Mouse (Mus musculus) lung, adult 2 months (tissue): Measurements from ENCODE around the gene Trp53. TPM values are rescaled to one million over a fixed set of nuclear protein-coding genes. Genes with fewer than 3 reads are reported as not detected.
"Not testable (repeated sequence)": the region's sequence is repeated elsewhere in the genome, so short reads cannot be mapped to it uniquely, and the experiment has no call there.

Source experiments
- DNase-seq: peaks from one replicate; pipeline ENCODE4 v3.0.0; 2022
- H3K4me1 ChIP-seq: fragments of 200-500 bp; 2 replicates; pipeline ENCODE4 v1.6.1; 2011; ENCODE audit warnings: low read length; ENCODE audit not compliant: control insufficient read depth, insufficient read depth
- H3K4me3 ChIP-seq: fragments of 200-500 bp; replicated peaks from 2 replicates; pipeline ENCODE3; 2011; ENCODE audit warnings: low read depth, mild to moderate bottlenecking, control low read depth, low read length; ENCODE audit errors: extremely low read depth
- CTCF ChIP-seq: fragments of 200-500 bp; IDR thresholded peaks from 2 replicates; pipeline ENCODE4 v1.5.1; 2011; ENCODE audit warnings: mild to moderate bottlenecking, low read length, control low read depth; ENCODE audit not compliant: insufficient read depth
- POLR2A ChIP-seq: fragments of 200-500 bp; IDR thresholded peaks from 2 replicates; pipeline ENCODE4 v1.6.1; 2011; ENCODE audit warnings: low read depth, mild to moderate bottlenecking, control low read depth, low read length, borderline replicate concordance; ENCODE audit errors: extremely low read depth
- WGBS: fragments of 180-500 bp; shearing (Covaris S2); methylation state at CpG from one replicate; pipeline ENCODE4 v1.1.7; 2018; 5-methylcytosine and 5-hydroxymethylcytosine counted together
- polyA plus RNA-seq: library from polyadenylated mRNA; depleted of rRNA; stranded (reverse); fragments of >200 nt; gene quantifications from 2 replicates; pipeline ENCODE4 v1.2.3, GENCODE M21; 2012; rRNA removed

Trp53 gene
- polyA plus RNA-seq, 1 experiment: 75.0 TPM

DNA sequence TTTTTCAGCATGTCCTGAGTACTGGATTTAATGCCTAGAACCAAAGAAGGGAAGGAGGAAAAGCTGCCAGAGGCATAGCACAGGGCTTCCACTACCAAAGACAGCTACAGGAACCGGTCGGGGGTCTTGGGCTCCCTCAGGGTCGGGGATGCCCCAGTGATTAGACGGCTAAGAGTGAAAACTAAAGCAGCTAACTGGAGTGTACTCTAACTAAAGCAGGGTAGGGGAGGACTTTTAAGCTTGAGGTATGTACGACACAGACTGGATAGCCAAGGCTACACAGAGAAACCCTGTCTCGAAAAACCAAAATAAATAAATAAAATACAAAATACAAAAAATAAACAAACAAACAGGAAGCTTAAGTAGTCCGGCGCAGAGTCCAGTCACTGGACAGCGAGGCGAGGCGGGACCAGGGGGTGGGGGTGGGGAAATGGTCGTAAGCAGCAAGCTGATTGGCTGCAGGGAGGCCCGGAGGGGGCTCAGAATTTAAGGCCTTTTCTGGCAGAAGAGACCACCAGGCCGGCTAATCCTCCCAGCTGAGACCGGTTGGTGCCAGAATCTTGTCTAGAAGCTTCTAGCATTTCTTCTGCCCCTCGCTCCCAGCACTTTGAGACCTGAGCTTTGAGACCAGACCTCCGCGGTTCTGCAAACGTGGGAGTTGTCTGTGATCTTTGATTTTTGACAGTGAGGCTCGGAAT lies 41.6 kb downstream of the Trp53 start, which contains the start of gene Sat2:
Sat2 (plus strand) TSS at position 454 of the 698 bp plus-strand sequence.
- 3% methylated on average over 20 of the region's 20 CpGs for WGBS

DNA sequence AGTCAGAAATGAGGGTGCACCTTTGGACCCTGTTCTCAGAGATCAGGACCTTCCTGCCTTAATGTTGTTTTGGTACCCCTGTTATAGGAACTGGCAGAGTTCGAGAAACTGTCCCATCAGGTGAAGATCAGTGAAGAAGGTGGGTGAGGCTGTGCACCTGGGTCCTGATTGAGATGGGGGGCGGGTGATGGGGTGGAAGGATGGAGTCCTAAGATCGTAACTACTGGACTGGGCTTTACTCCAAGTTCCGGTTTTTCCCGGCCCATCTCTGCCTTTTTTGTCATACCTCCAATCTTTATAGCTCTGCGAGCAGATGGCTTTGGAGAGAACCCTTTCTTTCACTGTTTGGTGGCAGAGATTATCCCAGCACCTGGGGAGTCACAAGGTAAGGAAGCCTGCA lies 42.2 kb downstream of the Trp53 start:
- WGBS: 44% methylated on average over 6 of the region's 6 CpGs
- H3K4me3 ChIP-seq: peak overlapping the region; percentile 80
- no peak for DNase-seq
- H3K4me1 ChIP-seq: no peaks in the 10 kb centered on the region; the same call in 1 of the 2 replicates
- TF ChIP-seq POLR2A (no peak), CTCF (no peak)

More for the DNA sequence above, 41.6 kb downstream of the Trp53 start, which contains the start of gene Sat2:
- Histone ChIP-seq H3K4me3 (peak within 1 kb of the TSS; percentile 80), H3K4me1 (no peaks in the 10 kb centered on the region; the same call in 1 of the 2 replicates)
- peak; percentile 57 for DNase-seq
- no peak for TF ChIP-seq CTCF
- peak; percentile 14; the same call in 1 of the 2 replicates for TF ChIP-seq POLR2A

DNA sequence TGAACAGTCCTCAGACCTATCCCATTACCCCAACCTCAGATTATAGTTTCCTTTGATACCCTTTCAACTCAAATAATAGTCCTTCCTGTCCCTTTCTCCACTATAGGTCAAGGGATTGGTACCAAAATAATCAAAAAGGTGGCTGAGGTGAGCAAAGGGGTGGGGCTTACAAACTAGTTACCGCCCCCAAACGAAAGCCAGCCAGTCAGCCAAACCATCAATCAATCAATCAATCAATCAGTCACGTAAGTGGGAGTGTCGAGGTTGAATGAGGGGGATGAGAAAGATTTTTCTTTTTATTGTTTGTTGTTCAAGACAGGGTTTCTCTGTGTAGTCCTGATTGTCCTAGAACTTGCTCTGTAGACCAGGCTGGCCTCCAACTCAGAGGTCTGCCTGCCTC lies 42.8 kb downstream of the Trp53 start:
- TF ChIP-seq CTCF (no peak), POLR2A (no peak)
- DNase-seq: no peak
- no peaks in the 10 kb centered on the region; the same call in 1 of the 2 replicates for H3K4me1 ChIP-seq
- WGBS: 79% methylated on average over 4 of the region's 4 CpGs
- no peak overlapping the region for H3K4me3 ChIP-seq

GRCm38 (mm10) chr11:69624339-69624738 lies 44.2 kb downstream of the Trp53 start:
- not testable (repeated sequence) for DNase-seq, H3K4me3 ChIP-seq, H3K4me1 ChIP-seq
- WGBS: 81% methylated on average over 2 of the region's 2 CpGs

- peak; percentile 78 for DNase-seq
- peak; percentile 99 for TF ChIP-seq CTCF
- no peak for TF ChIP-seq POLR2A
- no peak overlapping the region for H3K4me3 ChIP-seq
- no peaks in the 10 kb centered on the region for H3K4me1 ChIP-seq
- 33% methylated on average over 6 of the region's 6 CpGs for WGBS
These were observed 48.1 kb downstream of the Trp53 start for GRCm38 (mm10) chr11:69628286-69628685.

DNA sequence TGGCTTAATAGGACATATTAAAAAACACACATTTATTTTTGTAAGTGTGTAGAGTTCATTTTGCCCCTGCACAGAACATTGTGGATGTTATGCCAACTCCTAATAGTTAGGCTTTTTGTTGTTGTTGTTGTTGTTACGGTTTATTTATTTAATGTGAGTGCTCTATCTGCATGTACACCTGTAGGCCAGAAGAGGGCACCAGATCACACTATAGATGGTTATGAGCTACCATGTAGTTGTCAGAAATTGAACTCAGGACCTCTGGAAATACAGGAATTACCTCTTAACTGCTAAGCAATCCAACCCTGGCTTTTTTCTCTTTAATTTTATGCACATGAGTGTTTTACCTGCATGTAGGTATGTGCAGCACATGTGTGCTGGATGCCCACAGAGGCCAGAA lies 49.6 kb downstream of the Trp53 start:
- 54% methylated on average over 1 of the region's 1 CpGs for WGBS
- TF ChIP-seq CTCF (0 out of 2 replicates have a peak, but pooled peaks have one; percentile 6), POLR2A (no peak)
- Histone ChIP-seq H3K4me1 (peaks cover 5% of the 10 kb centered on the region), H3K4me3 (no peak overlapping the region)
- no peak for DNase-seq

DNA sequence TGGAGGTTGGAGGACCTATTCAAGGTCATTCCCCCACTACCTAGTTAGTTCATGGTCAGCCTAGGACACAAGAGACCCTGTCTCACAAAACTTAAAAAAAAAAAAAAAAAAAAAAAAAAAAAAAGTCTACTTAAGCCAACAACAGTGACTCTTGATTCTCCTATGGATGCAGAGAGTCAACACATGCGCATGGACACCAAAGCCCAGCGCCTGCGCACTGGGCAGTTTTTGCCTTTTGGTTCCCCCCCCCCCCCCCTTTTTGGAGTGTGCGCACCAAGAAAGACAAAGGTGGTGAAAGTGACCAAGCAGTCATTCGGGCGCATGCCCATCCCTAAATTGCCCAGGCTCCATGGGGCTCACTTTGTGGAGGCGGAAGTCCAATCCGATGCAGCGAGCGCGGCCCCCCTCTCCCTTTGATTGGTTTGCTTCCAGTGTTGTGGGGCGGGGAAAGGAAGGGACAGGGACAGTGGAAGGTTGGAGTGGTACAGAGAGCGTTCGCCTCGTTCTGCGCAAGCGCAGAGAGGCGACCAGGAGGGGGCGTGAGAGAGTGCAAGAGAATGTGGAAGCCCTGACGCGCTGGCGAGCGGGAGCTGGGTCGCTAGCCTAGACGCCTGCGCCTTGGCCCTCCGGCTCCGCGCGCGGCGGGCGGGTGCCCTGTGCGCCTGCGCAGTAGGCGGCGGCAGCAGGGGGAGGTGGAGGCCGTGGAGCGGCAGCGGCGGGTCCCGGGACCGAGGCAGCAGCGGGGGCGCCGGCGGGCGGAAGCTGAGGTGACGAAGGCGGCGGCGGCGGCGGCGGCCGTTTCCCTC lies 52.3 kb downstream of the Trp53 start, which contains the start of gene Fxr2:
Fxr2 (plus strand) TSS at position 707 of the 806 bp plus-strand sequence.
- TF ChIP-seq POLR2A (peak; percentile 68; the same call in 1 of the 2 replicates), CTCF (peak; percentile 69)

GRCm38 (mm10) chr11:69633128-69633866 lies 53.1 kb downstream of the Trp53 start:
- no peak for DNase-seq
- TF ChIP-seq CTCF (no peak), POLR2A (no peak)
- Histone ChIP-seq H3K4me1 (peaks cover 5% of the 10 kb centered on the region), H3K4me3 (peak overlapping the region; percentile 76)
- WGBS: under 1% methylated on average over 39 of the region's 50 CpGs

More for the DNA sequence above, 52.3 kb downstream of the Trp53 start, which contains the start of gene Fxr2:
- peak; percentile 100 for DNase-seq
- 1% methylated on average over 43 of the region's 56 CpGs for WGBS
- Histone ChIP-seq H3K4me3 (peak within 1 kb of the TSS; percentile 76), H3K4me1 (peaks cover 5% of the 10 kb centered on the region)

GRCm38 (mm10) chr11:69635471-69635870 lies 55.3 kb downstream of the Trp53 start:
- no peak overlapping the region for H3K4me3 ChIP-seq
- H3K4me1 ChIP-seq: peaks cover 5% of the 10 kb centered on the region
- TF ChIP-seq CTCF (no peak), POLR2A (no peak)
- 68% methylated on average over 3 of the region's 3 CpGs for WGBS
- no peak for DNase-seq

Other genes with a start within 250 kb of the Trp53 start
- gene Rnf227, start 239.9 kb upstream of the Trp53 start, polyA plus RNA-seq: 1.0 and 4.3 TPM in 2 replicates
- 120 and 135 TPM in 2 replicates for gene Chd3, start 211.0 kb upstream of the Trp53 start, polyA plus RNA-seq
- 129 and 141 TPM in 2 replicates for gene Naa38, start 184.9 kb upstream of the Trp53 start, polyA plus RNA-seq
- 21.9 and 24.7 TPM in 2 replicates for gene Cyb5d1, start 184.7 kb upstream of the Trp53 start, polyA plus RNA-seq
- 37.8 and 63.1 TPM in 2 replicates for gene Tmem88, start 182.1 kb upstream of the Trp53 start, polyA plus RNA-seq
- 19.4 and 21.0 TPM in 2 replicates for gene Kdm6b, start 166.7 kb upstream of the Trp53 start, polyA plus RNA-seq
- 3.1 TPM in 2 replicates for gene Dnah2, start 31.2 kb upstream of the Trp53 start, polyA plus RNA-seq
- 0.88 and 1.0 TPM in 2 replicates for gene Efnb3, start 20.2 kb upstream of the Trp53 start, polyA plus RNA-seq
- gene Wrap53, start 104 bp upstream of the Trp53 start, polyA plus RNA-seq: 11.9 and 15.0 TPM in 2 replicates
- gene Atp1b2, start 25.6 kb downstream of the Trp53 start, polyA plus RNA-seq: 8.4 and 15.9 TPM in 2 replicates
- not detected in 2 replicates for gene Shbg, start 37.5 kb downstream of the Trp53 start, polyA plus RNA-seq
- gene Sat2, start 41.7 kb downstream of the Trp53 start, polyA plus RNA-seq: 3.4 and 6.1 TPM in 2 replicates
- 54.4 and 66.9 TPM in 2 replicates for gene Fxr2, start 52.6 kb downstream of the Trp53 start, polyA plus RNA-seq
- 0.14 and 5.5 TPM in 2 replicates for gene Sox15, start 75.0 kb downstream of the Trp53 start, polyA plus RNA-seq
- 67.3 and 88.1 TPM in 2 replicates for gene Mpdu1, start 82.3 kb downstream of the Trp53 start, polyA plus RNA-seq
- gene Cd68, start 85.8 kb downstream of the Trp53 start, polyA plus RNA-seq: 65.6 and 82.8 TPM in 2 replicates
- 152 and 265 TPM in 2 replicates for gene Eif4a1, start 92.1 kb downstream of the Trp53 start, polyA plus RNA-seq
- gene Senp3, start 101.7 kb downstream of the Trp53 start, polyA plus RNA-seq: 43.6 and 55.0 TPM in 2 replicates
- gene Tnfsf13, start 105.4 kb downstream of the Trp53 start, polyA plus RNA-seq: 16.2 and 21.3 TPM in 2 replicates
- 84.2 and 98.8 TPM in 2 replicates for gene Tnfsf12, start 115.5 kb downstream of the Trp53 start, polyA plus RNA-seq
- 12.7 and 20.0 TPM in 2 replicates for gene Tnfsfm13, start 115.7 kb downstream of the Trp53 start, polyA plus RNA-seq
- 32.0 and 51.1 TPM in 2 replicates for gene Polr2a, start 178.3 kb downstream of the Trp53 start, polyA plus RNA-seq
- gene Slc35g3, start 181.6 kb downstream of the Trp53 start, polyA plus RNA-seq: 1.4 and 2.3 TPM in 2 replicates
- gene Zbtb4, start 185.6 kb downstream of the Trp53 start, polyA plus RNA-seq: 104 and 106 TPM in 2 replicates
- gene Chrnb1, start 215.6 kb downstream of the Trp53 start, polyA plus RNA-seq: 31.5 and 38.0 TPM in 2 replicates
- gene Fgf11, start 221.5 kb downstream of the Trp53 start, polyA plus RNA-seq: 6.9 and 8.0 TPM in 2 replicates
- gene Tmem102, start 225.3 kb downstream of the Trp53 start, polyA plus RNA-seq: 9.4 and 9.5 TPM in 2 replicates
- not detected in 2 replicates for gene Gm39566, start 234.9 kb downstream of the Trp53 start, polyA plus RNA-seq
- gene Spem2, start 238.1 kb downstream of the Trp53 start, polyA plus RNA-seq: not detected in 2 replicates
- gene Spem1, start 241.8 kb downstream of the Trp53 start, polyA plus RNA-seq: 0.15 and 0.41 TPM in 2 replicates